8 mouse cellular contexts compared by ENCODE assay signal in the genomic region with DNA sequence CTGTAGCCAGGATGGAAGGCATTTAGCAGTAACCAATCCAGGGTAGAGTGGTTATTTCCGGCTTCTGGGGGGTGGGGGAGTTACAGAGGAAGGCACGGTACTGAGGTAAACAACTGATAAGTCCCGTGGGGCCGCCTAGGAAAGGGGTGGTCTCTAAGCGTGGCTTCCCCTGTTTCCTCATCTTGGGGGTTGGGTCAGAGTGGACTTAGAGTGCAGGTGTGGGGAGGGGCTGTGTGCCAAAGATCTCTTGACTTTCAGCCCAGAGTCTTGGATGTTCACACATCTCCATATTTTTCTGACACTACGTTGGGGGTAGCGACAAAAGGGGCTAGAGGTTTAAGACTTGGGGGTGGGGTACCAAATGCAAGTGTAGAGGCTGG. TPM values are rescaled to one million over a fixed set of nuclear protein-coding genes. Genes with fewer than 3 reads are reported as not detected.
DNase-seq lines count a peak whose midpoint lies in the region; ATAC-seq and TF ChIP-seq lines count a peak whose summit lies in the region.

No protein-coding gene starts in this region.

- no peak for TF ChIP-seq CTCF in heart, postnatal 0 days (IDR thresholded peaks at IDR 0.05; ENCODE audit: low read depth)

- no peaks in the 10 kb centered on the region for H3K9me3 ChIP-seq in embryonic facial prominence, embryonic 14.5 days (ENCODE audit: control insufficient read depth, low read length)
- no peaks in the 10 kb centered on the region for H3K9me3 ChIP-seq in heart, postnatal 0 days (replicated peaks; ENCODE audit: control insufficient read depth, low read length)
- H3K9me3 ChIP-seq in megakaryocyte, embryonic 14.5 days = no peaks in the 10 kb centered on the region

- H3K4me1 ChIP-seq in embryonic facial prominence, embryonic 14.5 days (ENCODE audit: control insufficient read depth, insufficient read depth, low read length) = peaks cover 43% of the 10 kb centered on the region
- peaks cover 43% of the 10 kb centered on the region for H3K4me1 ChIP-seq in heart, postnatal 0 days (ENCODE audit: control insufficient read depth, insufficient read depth)
- H3K4me1 ChIP-seq in megakaryocyte, embryonic 14.5 days = peaks cover 68% of the 10 kb centered on the region

- peak overlapping the region; percentile 90 for H3K4me3 ChIP-seq in embryonic facial prominence, embryonic 14.5 days (ENCODE audit: low read depth, low read length)
- peak overlapping the region; percentile 81 for H3K4me3 ChIP-seq in heart, postnatal 0 days (ENCODE audit: low read depth, low read length)
- H3K4me3 ChIP-seq in megakaryocyte, embryonic 14.5 days (replicated peaks) = peak overlapping the region; percentile 100

- peak overlapping the region; percentile 96 for H3K27ac ChIP-seq in embryonic facial prominence, embryonic 14.5 days (replicated peaks; ENCODE audit: low read depth, low read length)
- H3K27ac ChIP-seq in heart, postnatal 0 days (ENCODE audit: low read depth) = peak overlapping the region; percentile 94

- no peak for TF ChIP-seq EP300 in heart, postnatal 0 days (IDR thresholded peaks at IDR 0.05; ENCODE audit: low read depth)

- H3K27me3 ChIP-seq in embryonic facial prominence, embryonic 14.5 days (replicated peaks; ENCODE audit: control insufficient read depth, insufficient read depth, low read length) = no peaks in the 10 kb centered on the region
- H3K27me3 ChIP-seq in heart, postnatal 0 days (ENCODE audit: control insufficient read depth, insufficient read depth, low read length) = no peaks in the 10 kb centered on the region
- H3K27me3 ChIP-seq in megakaryocyte, embryonic 14.5 days (replicated peaks) = no peaks in the 10 kb centered on the region

- peaks cover 7% of the 10 kb centered on the region; the same call in 1 of the 2 replicates for H3K36me3 ChIP-seq in embryonic facial prominence, embryonic 14.5 days (ENCODE audit: control insufficient read depth, insufficient read depth, low read length)
- no peaks in the 10 kb centered on the region for H3K36me3 ChIP-seq in heart, postnatal 0 days (replicated peaks; ENCODE audit: control insufficient read depth, insufficient read depth, low read length)
- H3K36me3 ChIP-seq in megakaryocyte, embryonic 14.5 days (replicated peaks; ENCODE audit: low read length) = peaks cover 33% of the 10 kb centered on the region

- 2% methylated on average over 7 of the region's 7 CpGs for WGBS in embryonic facial prominence, embryonic 14.5 days
- 0% methylated on average over 7 of the region's 7 CpGs for WGBS in heart, postnatal 0 days

- peak; percentile 91 for DNase-seq in CD4-positive helper T cell, adult 2 months (ENCODE audit: low read depth, low spot score)
- peak; percentile 42 for DNase-seq in MN1 (ENCODE audit: low spot score)
- peak; percentile 86 for DNase-seq in embryonic facial prominence, embryonic 14.5 days (ENCODE audit: low spot score)
- peak; percentile 83 for DNase-seq in heart, postnatal 0 days (ENCODE audit: low spot score)
- peak; percentile 70 to 75 for DNase-seq in kidney, postnatal 36 days
- DNase-seq in spleen, postnatal 36 days (ENCODE audit: low spot score in 2 of 2) = peak; percentile 92 to 94
- DNase-seq in left cerebral cortex, postnatal 36 days (ENCODE audit: low spot score in 2 of 2) = no peak

- H3K4me2 ChIP-seq in embryonic facial prominence, embryonic 14.5 days (ENCODE audit: low read depth, low read length) = peak overlapping the region; percentile 63
- peak overlapping the region; percentile 82 for H3K4me2 ChIP-seq in heart, postnatal 0 days (ENCODE audit: low read depth, low read length)

- ATAC-seq in embryonic facial prominence, embryonic 14.5 days (ENCODE audit: low read depth) = peak; percentile 27; the same call in 1 of the 2 replicates
- peak; percentile 31 for ATAC-seq in heart, postnatal 0 days (ENCODE audit: insufficient read depth, low read depth)

- H3K9ac ChIP-seq in embryonic facial prominence, embryonic 14.5 days (ENCODE audit: low read depth, low read length) = peak overlapping the region; percentile 97
- peak overlapping the region; percentile 96 for H3K9ac ChIP-seq in heart, postnatal 0 days (replicated peaks; ENCODE audit: low read depth, low read length)

- intact Hi-C loops in left cerebral cortex, postnatal 36 days (cut with DNase I) = loop anchor here (5.0 kb wide), 1 partner anchor 44 kb away; no protein-coding TSS in a partner anchor

RNA-seq across cellular contexts. Expression of a gene that starts 1.6 kb away (rescaled TPM):
- 6.7 and 7.7 TPM in 2 replicates for polyA plus RNA-seq in embryonic facial prominence, embryonic 14.5 days (2014; fragmentation: Nextera tagmentation; extraction: Ambion mirVana)
- total RNA-seq in heart, postnatal 0 days (2014; rRNA removed; ENCODE audit: low replicate concordance) = 2.6 and 7.2 TPM in 2 replicates
- 2.0 and 2.4 TPM in 2 replicates for polyA plus RNA-seq in heart, postnatal 0 days (2015; fragmentation: Nextera tagmentation; extraction: Ambion mirVana)
- 30.6 and 132 TPM in 2 replicates for polyA plus RNA-seq in megakaryocyte, embryonic 14.5 days (2012; ENCODE audit: insufficient read depth, low replicate concordance)
- total RNA-seq in left cerebral cortex, postnatal 36 days (2021) = 10 to 100 TPM; 11.4 to 17.3 TPM

RNA-seq across cellular contexts. Expression of a gene that starts 15.5 kb away (rescaled TPM):
- polyA plus RNA-seq in embryonic facial prominence, embryonic 14.5 days (2014; fragmentation: Nextera tagmentation; extraction: Ambion mirVana) = 0.07 and 0.24 TPM in 2 replicates
- total RNA-seq in heart, postnatal 0 days (2014; rRNA removed; ENCODE audit: low replicate concordance) = 0.54 TPM in 1 of 2 replicates, not detected in the other
- not detected in 2 replicates for polyA plus RNA-seq in heart, postnatal 0 days (2015; fragmentation: Nextera tagmentation; extraction: Ambion mirVana)
- polyA plus RNA-seq in megakaryocyte, embryonic 14.5 days (2012; ENCODE audit: insufficient read depth, low replicate concordance) = 0.15 TPM in 1 of 2 replicates, not detected in the other
- under 1 TPM; 0.64 to 0.88 TPM for total RNA-seq in left cerebral cortex, postnatal 36 days (2021)

RNA-seq across cellular contexts. Expression of a gene that starts 52.2 kb away (rescaled TPM):
- polyA plus RNA-seq in embryonic facial prominence, embryonic 14.5 days (2014; fragmentation: Nextera tagmentation; extraction: Ambion mirVana) = 190 and 203 TPM in 2 replicates
- 259 and 452 TPM in 2 replicates for total RNA-seq in heart, postnatal 0 days (2014; rRNA removed; ENCODE audit: low replicate concordance)
- polyA plus RNA-seq in heart, postnatal 0 days (2015; fragmentation: Nextera tagmentation; extraction: Ambion mirVana) = 144 and 154 TPM in 2 replicates
- polyA plus RNA-seq in megakaryocyte, embryonic 14.5 days (2012; ENCODE audit: insufficient read depth, low replicate concordance) = 161 and 318 TPM in 2 replicates
- 100 to 1,000 TPM; 269 to 307 TPM for total RNA-seq in left cerebral cortex, postnatal 36 days (2021)

Comparison
In these comparisons a context has a peak if more than half of its experiments do, and no peak if none do; other contexts are left out.
1. DNase-seq: peak in CD4-positive helper T cell, adult 2 months (single experiment), MN1 (single experiment), embryonic facial prominence, embryonic 14.5 days (single experiment), heart, postnatal 0 days (single experiment), kidney, postnatal 36 days (2 of 2) and spleen, postnatal 36 days (2 of 2); none in left cerebral cortex, postnatal 36 days (0 of 2).
2. Peak in every context shown above with its lines, with median percentiles within 50 percentile points of each other: H3K4me3 ChIP-seq.